Mouse (Mus musculus): ENCODE data around the gene Rarb.
A peak's percentile ranks its signal among the peaks of the same experiment; 100 is the strongest.

Rarb gene

GRCm38 (mm10) chr14:16578100-16578499 is 240.9 kb downstream of the Rarb start:
- DNase-seq (ENCODE audit: low spot score) = no peak

GRCm38 (mm10) chr14:16577049-16577448 is 241.9 kb downstream of the Rarb start:
- no peak for DNase-seq (ENCODE audit: low spot score)

- peak; percentile 77 for DNase-seq (ENCODE audit: low spot score)
Measured at GRCm38 (mm10) chr14:16574925-16575721, 243.8 kb downstream of the Rarb start.

GRCm38 (mm10) chr14:16573475-16574171 is 245.3 kb downstream of the Rarb start:
- no peak for DNase-seq (ENCODE audit: low spot score)

- no peak for DNase-seq (ENCODE audit: low spot score)
Measured at GRCm38 (mm10) chr14:16572755-16573340, 246.1 kb downstream of the Rarb start.

GRCm38 (mm10) chr14:16569506-16570001 is 249.4 kb downstream of the Rarb start:
- no peak for DNase-seq (ENCODE audit: low spot score)

- no peak for DNase-seq (ENCODE audit: low spot score)
Measured at GRCm38 (mm10) chr14:16566920-16567319, 252.0 kb downstream of the Rarb start.

GRCm38 (mm10) chr14:16563912-16564311 is 255.0 kb downstream of the Rarb start:
- DNase-seq (ENCODE audit: low spot score) = no peak

GRCm38 (mm10) chr14:16561496-16562170 is 257.3 kb downstream of the Rarb start:
- no peak for DNase-seq (ENCODE audit: low spot score)

- no peak for DNase-seq (ENCODE audit: low spot score)
Measured at GRCm38 (mm10) chr14:16559294-16560217, 259.4 kb downstream of the Rarb start.

GRCm38 (mm10) chr14:16558033-16558432 is 260.9 kb downstream of the Rarb start:
- no peak for DNase-seq (ENCODE audit: low spot score)

GRCm38 (mm10) chr14:16554643-16555459 is 264.1 kb downstream of the Rarb start:
- DNase-seq (ENCODE audit: low spot score) = no peak

GRCm38 (mm10) chr14:16554319-16554642 is 264.7 kb downstream of the Rarb start:
- DNase-seq (ENCODE audit: low spot score) = no peak

GRCm38 (mm10) chr14:16552293-16552692 is 266.7 kb downstream of the Rarb start:
- DNase-seq (ENCODE audit: low spot score) = no peak

- DNase-seq (ENCODE audit: low spot score) = no peak
Measured at GRCm38 (mm10) chr14:16551843-16552242, 267.1 kb downstream of the Rarb start.

GRCm38 (mm10) chr14:16548200-16548576 is 270.8 kb downstream of the Rarb start:
- no peak for DNase-seq (ENCODE audit: low spot score)

GRCm38 (mm10) chr14:16547492-16548199 is 271.3 kb downstream of the Rarb start:
- no peak for DNase-seq (ENCODE audit: low spot score)

- no peak for DNase-seq (ENCODE audit: low spot score)
Measured at GRCm38 (mm10) chr14:16544995-16545394, 274.0 kb downstream of the Rarb start.

- no peak for DNase-seq (ENCODE audit: low spot score)
Measured at GRCm38 (mm10) chr14:16541641-16542040, 277.3 kb downstream of the Rarb start.

GRCm38 (mm10) chr14:16537433-16537832 is 281.5 kb downstream of the Rarb start:
- no peak for DNase-seq (ENCODE audit: low spot score)
